Mouse (Mus musculus) kidney, adult 18-20 months (tissue): ENCODE data around the gene Yars.
A peak's percentile ranks its signal among the peaks of the same experiment; 100 is the strongest.

Experiments used
- DNase-seq: peaks from one replicate; pipeline ENCODE4 v3.0.0; 2021

Yars gene

DNA sequence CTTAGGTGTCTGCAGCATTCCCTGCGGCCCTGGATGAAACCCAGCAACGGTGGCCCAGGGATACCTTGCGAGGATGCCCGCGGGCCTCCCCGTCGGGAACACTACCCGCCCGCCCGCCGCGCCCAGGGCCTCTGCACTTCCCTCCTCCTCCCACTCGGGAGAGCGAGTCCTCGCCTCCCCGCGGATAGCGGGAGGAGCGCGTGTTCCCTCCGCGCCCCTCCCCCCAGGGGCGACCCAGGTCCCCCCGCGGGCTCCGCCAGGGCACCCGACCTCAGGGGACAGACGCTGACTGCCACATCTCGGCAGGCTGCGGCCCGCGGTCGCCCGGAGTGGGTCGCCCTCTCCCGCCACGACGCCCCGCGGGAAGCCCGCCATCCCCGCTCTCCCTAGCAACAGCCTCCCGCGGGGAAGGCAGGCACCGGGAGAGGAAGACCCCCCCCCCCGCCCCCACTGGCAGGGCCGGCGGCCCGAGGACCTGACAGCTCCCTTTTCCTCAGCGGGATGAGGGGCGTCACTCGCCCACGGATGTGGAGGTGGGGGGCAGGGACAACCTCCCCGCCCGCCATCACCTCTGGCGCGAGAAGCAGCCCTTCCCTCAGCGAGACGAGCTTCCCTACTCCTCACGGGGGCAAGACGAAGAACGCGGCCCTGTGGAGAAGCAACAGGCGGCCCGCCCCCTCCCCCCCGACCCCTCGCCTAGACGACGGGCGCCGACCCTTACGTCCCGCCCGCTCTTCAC, 588 bp upstream of the Yars start:
- DNase-seq, result peak; percentile 61

DNA sequence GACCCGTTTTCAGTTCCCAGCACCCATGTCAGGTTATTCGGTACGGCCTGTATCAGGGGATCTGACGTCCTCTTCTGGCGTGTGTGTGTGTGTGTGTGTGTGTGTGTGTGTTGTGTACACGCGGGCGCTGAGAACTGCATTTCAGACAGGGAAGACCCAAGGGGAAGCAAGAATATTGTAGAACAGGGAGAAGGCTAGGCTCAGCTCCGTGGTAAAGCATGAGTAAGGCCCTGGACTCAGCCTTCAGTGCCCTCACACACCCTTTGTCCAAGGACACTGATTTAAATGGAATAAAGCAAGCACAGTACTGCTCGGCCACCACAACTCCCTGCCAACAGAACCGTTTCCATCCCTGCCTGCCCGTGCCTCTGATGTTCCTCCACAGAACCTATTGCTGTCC, 978 bp downstream of the Yars start:
- DNase-seq, result no peak

DNA sequence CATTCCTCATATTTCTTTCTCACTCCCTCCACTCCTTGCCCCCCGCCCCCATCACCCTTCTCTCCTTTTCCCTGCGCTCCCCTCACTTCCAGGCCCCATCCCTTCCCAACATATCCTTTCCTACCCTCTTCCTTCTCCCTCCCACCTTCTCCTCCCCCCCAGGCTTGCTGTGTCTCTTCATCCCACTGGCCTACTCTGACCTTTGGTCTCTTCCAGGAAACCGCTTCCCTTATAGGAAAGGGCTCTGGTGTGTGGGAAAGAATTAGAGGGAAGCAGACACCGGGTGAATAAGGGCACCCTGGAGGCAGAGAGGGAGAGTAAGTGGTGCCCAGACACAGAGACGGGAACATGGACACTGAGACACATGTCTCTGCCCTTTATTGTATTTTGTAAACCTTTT, 2.1 kb downstream of the Yars start:
- no peak for DNase-seq

DNA sequence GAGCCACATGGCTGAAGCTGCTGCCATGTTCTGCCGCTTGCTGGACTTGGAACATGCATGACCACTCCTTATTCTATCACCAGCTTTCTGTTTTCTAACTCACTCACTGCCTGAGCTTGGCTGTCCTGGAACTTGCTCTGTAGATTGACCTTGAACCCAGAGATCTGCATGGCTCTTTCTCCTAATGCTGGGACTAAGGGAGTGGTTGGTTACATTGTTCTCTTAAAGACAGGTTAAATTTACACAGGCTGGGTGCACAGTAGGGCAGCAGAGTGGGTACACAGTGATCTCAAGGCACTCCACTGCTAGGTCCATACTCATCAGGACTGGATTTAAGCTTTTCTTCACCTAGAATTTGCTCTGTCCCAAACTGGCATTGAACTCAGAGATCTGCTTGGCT, 4.7 kb downstream of the Yars start:
- no peak for DNase-seq

DNA sequence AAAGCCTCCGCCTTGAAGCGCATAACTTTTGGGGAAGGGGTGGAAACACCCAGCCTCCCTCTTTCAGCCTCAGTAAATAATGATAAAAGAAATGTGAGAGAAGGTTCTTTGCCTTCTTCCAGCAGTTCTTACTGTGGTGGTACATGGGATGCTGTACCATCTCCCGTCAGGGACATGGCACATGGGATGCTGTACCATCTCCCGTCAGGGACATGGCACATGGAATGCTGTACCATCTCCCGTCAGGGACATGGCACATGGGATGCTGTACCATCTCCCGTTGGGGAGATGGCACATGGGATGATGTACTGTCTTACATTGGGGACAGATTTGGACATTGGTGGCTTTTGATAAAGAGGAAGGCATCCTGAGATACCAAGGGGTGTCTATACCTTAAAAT, 8.0 kb downstream of the Yars start:
- DNase-seq, result no peak

DNA sequence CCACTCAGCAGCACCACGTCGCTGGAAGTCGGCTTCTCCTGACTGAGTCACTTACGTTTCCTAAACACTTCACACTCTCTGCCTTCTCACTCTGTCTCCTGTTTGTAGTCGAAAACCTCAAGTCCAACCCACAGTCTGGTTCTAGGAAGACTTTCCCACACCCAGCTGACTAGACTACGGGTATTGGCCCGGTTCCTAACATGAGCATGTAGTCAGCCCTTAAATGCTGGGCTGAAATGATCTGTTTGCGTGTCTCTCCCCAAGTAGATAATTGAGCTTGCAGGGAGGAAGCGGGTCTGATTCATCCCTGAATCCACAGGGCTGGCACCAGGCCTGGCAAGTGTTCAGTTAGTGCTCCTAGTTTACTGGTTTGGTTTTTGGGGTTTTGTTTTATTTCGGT, 15.1 kb downstream of the Yars start:
- DNase-seq, result no peak

DNA sequence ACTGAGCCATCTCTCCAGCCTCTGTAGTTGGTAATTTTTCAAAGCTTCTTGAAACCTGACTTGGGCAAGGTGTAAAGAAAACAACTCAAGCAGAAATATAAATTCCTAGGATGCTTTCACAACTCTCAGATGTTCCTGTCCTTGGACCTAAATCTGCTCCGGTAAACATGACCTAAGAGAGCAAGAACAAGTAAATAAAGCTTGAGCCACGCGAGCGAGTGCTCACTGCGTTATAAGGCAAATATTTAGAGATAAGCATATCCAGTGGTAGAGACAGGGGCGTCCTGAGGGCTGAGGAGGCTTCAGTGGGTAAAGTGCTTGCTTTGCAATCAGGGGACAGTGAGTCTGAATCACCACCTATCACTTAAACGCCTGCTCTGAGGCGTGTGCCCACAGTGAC, 17.2 kb downstream of the Yars start:
- DNase-seq, result no peak

DNA sequence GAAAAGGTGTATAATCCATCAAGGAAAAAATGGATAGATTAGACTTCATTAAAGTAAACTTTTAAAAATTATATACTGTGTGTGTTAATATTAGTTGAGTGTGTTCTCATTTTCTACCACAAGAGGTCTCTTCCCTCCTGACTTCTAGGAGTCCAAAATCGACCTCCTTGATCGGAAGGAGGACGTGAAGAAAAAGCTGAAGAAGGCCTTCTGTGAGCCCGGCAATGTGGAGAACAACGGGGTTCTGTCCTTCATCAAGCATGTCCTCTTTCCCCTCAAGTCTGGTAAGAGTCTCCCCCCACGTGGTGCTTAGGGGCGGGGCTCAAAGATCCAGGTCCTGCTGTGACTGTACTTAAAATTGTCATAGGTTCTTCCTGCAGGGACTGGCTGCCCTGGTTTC, 19.9 kb downstream of the Yars start:
- DNase-seq, result no peak

DNA sequence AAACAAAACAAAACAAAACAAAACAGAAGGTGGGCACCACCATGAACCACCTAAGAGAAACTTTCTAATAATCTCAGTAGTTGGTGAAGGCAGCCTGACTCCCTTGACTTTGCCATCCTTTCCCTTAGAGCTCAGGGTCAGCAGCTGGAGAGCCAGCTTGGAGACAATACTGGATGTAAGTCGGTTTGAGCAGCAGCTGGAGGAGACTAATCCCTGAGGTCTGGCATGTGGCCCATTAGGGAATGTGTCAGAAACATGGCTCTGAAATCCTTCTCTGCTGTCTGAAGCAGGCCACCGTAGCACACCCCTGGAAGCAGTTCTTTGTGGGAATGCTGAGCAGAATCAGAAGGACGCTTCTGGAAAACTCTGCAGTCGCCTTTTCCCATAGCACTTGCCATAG, 21.9 kb downstream of the Yars start:
- no peak for DNase-seq

DNA sequence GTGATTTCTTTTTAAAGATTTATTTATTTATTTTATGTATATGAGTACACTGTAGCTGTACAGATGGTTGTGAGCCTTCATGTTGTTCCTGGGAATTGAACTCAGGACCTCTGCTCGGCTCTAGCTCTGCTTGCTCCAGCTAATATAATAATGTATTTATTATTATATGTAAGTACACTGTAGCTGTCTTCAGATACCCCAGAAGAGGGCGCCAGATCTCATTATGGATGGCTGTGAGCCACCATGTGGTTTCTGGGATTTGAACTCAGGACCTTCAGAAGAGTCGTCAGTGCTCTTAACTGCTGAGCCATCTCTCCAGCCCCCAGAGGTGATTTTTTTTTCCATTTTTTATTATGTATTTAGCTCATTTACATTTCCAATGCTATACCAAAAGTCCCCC, 22.9 kb downstream of the Yars start:
- DNase-seq, result peak; percentile 44

DNA sequence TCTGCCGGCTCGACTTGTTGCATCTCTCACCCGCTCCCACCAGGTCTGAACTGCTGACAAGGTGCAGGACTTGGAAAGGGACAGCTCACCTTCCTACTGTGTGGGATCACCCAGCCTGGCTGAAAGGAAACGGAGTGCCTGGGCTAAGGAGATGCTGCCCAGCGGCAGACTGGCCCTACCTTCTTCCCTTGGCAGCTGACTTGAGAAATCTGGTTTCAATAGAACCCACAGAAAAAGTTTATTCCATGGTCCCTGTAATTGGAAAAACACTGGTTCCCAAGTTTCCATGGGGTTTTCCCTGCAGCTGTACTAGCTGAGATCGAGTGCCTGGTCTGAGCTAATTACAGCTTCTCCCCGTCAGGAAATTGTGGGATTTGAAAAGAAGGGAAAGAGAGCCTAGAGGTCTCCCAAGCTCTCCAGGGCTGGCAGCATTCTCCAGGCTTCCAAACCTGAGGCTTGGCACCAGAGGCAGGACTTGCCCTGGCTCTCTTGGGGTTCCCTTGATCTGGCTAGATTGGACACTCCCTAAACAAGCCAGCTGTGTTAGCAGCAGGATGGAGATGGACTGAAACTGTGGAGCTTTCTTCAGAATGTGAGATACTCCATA, 29.1 kb downstream of the Yars start:
- DNase-seq, result no peak

DNA sequence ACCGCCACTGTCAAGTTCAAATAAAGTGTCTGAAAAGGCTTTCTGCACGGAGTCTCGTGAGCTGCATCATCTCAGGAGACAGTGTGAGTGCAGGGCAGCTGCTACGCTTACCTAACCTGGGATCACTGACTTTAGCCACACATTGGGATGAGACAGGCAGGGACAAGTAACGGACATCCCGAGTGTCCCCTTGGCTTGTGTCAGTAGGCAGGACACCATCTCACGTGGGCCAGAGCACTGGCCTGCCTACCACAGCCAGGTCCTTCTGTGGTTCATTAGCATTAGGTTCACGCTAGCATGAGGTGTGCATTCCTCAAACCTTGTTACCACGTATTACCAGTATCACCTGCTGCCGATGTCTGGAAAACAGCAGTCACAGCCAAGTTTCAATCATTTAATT, 29.6 kb downstream of the Yars start:
- no peak for DNase-seq

DNA sequence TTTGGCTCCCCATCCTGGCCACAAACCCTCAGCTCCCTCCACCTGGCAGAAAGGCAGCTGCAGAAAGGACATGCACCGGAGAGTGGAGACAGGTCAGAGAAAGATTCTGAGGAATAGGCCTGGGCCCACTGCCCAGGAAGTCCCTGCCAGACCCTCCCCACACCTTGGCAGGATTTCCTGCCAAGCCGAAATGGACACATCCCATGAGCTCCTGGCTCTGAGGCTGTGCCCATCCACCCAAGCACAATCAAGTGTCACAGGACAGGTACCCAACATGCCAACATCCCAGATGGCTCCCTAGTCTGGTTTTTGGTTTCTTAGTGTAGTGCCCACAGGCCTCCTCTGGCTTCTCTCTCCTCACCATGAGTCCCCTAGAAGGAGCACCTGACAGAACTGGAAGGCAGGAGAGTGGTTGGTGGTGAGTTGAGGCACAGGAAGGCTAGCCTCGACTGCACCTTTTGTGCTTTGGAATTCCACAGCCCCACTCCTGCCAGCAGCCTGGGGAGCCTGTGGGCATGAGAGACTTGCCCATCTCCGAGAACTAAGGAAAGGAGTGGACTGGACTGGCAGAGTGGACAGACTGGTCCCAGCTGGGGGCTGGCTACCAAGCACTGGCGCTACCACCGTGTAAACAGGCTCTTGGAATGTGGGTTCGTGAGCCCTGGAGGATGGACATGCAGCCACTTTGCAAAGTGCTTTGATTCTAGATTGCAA, 31.0 kb downstream of the Yars start:
- no peak for DNase-seq

DNA sequence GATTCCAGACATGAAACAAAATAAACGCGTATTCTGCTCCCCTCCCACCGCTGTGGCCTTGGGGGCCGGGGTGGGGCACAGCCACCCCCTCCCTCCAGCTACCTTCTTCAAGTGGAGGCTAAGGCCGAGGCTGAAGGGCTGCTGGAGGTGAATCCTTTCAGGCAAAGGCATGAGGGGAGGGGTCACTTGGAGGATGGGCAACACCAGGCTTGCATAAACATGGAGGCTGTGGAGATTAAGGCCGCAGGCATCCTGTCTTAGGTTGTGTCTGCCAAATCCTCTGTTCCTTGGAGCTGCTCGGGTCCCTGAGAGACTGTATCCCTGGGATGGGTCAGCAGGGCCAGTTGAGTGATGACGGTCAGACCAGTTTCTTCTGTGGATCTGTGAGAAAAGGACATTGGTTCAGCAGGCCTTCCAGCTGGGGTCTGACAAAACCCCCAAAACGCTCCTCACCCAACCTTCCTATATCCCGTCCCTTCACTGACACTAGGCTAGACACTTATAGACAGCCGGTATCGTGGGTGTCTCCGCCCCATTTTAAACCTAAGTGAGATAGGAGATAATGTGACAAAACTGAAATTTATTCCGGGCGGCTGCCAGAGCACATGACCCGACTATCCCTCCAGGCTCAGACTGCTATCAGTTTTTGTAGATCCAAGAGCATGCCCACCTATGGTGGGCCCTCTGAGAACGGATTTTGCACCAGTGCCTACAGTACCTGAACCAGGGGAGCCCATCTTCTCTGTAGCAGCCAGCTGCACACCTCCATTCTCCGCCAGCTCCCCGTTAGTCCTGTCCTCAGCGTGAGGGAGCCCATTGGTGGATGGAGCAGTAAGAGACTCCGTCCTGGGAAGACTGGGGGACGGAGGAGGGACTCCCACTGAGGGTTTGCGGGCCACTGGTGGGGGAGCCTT, 31.8 kb downstream of the Yars start:
- DNase-seq, result no peak

DNA sequence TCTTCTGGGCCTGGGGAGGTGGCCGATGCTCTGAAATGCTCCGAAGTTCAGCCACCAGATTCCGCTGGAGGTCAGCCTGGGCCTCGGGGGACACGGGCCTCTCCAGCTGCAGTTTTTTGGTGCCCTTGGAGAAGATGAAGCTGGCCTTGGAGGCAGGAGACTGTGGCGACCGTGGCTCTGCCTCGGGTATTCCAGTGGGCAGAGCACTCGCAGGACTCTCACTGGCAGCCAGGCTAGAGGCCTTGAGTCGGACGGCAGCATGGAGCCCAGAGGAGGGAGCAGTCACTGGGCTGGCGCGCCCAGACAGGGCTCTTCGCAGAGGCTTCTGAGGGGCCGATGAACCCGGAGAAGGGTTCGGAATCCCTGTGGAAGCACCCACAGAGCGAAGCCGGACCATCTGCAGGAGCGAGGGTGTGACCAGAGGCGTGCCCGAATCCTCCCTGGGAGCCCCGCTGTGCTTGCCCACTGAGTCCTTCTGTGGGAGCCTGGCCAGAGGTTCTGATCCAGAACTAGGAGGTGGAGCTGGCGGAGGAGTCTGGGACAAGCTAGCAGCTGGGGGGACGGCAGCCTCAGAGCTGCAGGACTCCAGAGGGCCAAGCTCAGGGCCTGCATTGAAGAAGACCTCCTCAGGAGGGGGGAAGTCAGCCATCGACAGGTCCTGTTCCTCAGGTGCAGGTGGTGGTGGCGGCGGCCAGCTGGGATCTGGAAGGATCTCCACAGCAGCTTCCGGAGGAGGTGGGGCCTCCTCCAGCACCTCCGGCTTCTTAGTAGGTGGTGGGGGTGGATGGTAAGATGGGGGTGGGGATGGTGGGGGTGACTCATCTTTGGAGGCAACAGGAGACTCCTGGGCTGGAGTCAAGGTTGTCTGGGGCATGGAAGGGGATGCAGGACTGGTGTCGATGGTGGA, 32.7 kb downstream of the Yars start:
- DNase-seq, result no peak

DNA sequence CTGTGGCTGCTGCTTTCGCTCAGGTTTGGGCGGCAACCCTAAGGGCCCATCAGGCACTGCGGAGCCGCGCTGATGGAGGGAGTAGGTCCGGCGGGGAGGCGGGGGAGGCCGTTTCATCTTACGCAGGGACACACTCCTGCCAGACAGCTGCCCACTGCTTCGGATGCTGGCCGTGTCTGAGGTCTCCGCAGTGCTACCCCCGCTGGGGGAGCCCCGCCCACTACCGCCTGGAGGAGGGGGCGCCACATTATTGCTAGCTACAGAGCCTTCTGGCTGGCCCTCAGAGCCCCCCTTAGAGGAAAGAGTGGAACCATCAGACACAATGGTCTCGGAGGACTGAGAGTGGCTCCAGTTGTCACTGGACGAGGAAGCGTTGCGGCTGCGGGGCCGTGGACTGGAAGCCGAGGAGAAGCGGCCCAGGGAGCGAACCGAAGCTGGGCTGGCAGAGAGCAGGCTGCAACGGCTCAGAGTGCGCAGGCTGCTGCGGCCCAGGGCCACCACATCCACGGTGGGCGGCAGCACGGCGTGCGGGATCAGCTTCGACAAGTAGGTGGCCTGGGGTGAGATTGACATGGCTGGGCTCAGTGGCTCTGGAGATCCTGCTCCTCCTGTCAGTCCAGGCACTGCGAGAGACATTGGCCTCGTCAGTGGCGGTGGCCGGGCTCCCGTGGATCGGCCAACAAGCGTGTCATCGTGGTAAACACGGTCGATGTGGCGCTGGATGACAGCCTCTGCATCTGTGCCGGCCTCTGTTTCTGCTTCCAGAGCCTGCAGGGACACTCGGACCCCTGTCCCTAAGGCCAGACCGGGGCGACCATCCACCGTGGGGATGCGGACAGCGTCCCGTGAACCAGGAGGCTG, 34.1 kb downstream of the Yars start:
- DNase-seq, result no peak

DNA sequence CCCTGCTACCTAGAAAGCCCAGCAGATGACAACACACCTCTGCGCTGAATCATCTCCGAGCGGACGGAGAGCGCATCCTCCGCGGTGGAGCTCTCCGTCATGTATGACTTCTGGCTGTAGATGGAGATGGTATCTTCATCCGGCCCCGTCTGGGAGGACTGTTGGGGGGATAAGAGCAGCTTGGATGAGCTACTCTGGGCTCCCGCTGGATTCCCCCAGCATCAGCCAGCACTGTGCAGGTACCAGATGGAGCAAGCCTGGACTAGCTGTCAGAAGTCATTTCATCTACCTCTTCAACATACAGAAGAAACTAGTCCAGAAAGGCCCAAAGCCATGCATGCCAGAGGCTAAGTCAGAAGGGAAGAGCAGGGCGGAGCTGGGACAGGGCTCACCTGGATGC, 35.8 kb downstream of the Yars start:
- DNase-seq, result no peak

DNA sequence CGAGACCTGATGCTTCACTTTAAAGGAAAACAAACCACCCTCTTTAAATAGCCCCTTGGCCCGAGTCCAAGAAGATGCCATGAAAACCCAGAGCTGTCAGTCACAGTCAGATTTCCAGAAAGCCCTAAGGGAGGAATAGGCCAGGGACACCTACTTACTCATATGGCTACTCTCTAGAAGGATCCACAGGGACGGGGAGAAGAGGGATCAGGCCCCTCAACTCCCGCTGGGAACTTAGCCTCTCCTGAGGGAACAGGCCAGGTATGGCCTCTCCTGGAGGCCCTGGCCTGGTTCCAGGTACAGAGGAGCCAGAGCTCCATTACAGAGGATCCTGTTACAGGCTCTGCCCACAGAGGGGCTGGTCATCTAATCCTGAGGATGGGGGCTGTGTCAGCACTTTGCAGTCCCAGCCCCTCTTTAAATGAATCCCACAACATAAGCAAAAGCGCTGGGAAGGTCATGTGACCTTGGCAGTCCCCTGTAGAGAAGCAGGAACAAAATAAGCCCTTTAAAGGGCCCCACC, 36.9 kb downstream of the Yars start:
- peak; percentile 64 for DNase-seq

DNA sequence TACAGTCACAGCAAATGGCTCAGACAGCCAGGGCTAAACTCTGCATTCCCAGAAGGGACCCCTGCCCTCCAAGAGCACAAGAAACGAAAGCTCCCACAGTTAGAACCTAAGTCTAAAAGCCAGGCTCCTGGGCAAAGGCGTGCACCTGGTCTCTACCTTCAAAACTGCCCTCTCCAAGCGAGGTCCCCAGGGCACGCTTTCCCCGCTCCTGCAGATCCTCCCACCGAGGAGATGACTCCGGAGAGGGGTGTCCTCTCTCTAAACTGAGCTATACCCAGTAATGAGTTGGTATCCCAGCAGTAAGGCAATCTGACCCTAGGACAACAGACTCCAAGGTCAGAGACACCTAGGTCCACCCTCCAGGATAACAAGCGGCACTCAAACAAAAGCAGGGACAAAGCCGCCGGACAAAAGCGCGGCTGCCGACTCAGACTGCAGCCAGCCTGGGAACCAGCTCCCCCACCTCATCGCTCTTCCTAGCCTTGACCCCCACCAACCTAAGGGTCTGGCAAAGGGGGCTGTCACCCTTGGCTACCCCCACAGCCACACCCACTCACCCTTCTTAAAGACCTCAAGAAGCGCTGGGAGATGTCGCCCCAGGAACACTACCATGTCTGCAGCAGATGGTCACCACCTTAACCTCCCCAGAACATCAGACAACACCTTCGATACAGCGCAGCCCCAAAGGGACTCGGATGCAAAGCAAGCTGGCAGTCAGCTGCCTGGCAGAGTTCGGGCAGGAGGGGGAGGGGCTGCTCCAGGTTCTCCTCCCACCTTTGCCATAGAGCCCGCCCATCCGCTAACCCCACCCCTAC, 37.8 kb downstream of the Yars start:
- peak; percentile 54 for DNase-seq

DNA sequence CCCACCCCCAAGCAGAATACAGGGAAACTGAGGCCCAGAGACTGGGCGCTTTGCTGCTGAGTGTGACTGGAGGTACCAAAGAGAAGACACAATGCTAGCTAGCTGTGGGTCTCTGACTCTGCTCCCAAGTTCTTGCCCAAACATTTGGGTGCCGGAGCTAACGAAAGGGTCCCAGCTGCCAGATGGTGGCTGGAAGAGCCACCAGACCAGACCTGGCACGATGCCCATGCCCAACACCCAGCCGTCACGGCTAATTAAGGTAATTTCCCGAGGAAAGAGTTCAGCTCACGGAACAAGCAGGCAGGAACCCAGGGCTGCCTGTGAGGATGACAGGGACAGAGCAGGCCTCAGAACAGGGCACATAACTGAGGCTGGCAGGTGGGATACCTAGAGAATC, 38.4 kb downstream of the Yars start:
- peak; percentile 34 for DNase-seq
